Mouse (Mus musculus): ENCODE results near the gene Dync1i2.

- TF ChIP-seq CTCF (IDR thresholded peaks at IDR 0.05; ENCODE audit: low read depth, low read length), result no peak
- TF ChIP-seq POLR2A (IDR thresholded peaks at IDR 0.05; ENCODE audit: borderline replicate concordance, low read depth, low read length), result no peak
Measured at GRCm38 (mm10) chr2:71194137-71194960, 17.2 kb upstream of the Dync1i2 start.
